Mouse (Mus musculus): Measurements from ENCODE around the gene Sac3d1. TPM values are rescaled to one million over a fixed set of nuclear protein-coding genes. Genes with fewer than 3 reads are reported as not detected.

The Sac3d1 gene
- polyA plus RNA-seq, 1 experiment from 2014 or later, result 70.0 TPM

DNA sequence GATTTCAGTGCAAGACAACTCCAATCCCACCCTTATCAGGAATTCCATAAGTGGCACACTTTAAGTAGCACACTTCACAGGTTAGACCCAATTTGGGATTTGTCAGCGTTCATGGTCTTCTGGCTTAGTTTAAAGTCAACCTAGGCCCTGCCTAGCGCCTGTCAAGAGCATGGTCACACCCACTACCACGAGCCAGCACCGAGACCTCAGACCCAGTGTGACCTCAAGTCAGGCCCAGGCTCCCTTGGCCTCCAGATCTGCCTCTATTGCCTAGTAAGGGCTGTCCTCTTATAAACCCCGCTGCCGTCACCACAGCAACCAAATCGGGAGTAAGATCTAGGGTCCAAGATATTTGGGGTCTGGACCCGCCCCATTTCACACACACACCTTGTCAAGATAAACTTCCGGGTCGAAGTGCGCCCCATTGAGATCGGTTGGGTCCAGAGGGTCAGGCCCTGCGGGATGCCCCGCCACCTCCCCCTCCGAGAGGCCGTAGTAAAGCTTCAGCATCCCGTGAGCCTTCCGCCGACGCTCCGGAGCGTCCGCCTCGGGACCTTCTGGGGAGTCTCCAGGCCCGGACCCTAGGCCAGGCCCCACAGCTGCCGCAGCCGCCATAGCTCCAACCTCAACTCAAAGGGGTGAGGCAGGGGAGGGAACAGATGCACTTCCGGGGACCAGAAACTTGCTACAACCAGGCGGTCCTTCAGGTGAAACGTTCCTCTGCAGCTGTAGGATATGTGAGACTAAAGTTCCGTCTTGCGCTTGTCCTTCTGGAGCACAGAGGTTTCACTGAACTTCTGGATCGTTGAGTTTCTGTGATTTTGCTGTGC is 41.7 kb downstream of the Sac3d1 start, which contains the start of gene Vps51:
Vps51 (minus strand) TSS at position 668 of the 830 bp plus-strand sequence.
- no peaks in the 10 kb centered on the region for H3K9me3 ChIP-seq (replicated peaks)
- peak within 1 kb of the TSS; percentile 70 for H3K4me3 ChIP-seq
- H3K36me3 ChIP-seq, result peaks cover 54% of the 10 kb centered on the region
- peak within 1 kb of the TSS; percentile 93 for H3K27ac ChIP-seq (replicated peaks)
- peaks cover 32% of the 10 kb centered on the region for H3K4me1 ChIP-seq
- WGBS, result 2% methylated on average over 33 of the region's 33 CpGs
- peak; percentile 87 for DNase-seq (ENCODE audit: low spot score)
- no peaks in the 10 kb centered on the region for H3K27me3 ChIP-seq (ENCODE audit: low read depth, poor library complexity, severe bottlenecking)

- WGBS, result 89% methylated on average over 5 of the region's 5 CpGs
- H3K27ac ChIP-seq (replicated peaks), result no peak overlapping the region
- peaks cover 58% of the 10 kb centered on the region for H3K36me3 ChIP-seq
- no peak for DNase-seq (ENCODE audit: low spot score)
- H3K27me3 ChIP-seq (ENCODE audit: low read depth, poor library complexity, severe bottlenecking), result no peaks in the 10 kb centered on the region
- H3K4me1 ChIP-seq, result peaks cover 32% of the 10 kb centered on the region
- H3K4me3 ChIP-seq, result no peak overlapping the region
- H3K9me3 ChIP-seq (replicated peaks), result no peaks in the 10 kb centered on the region
Measured at GRCm38 (mm10) chr19:6073889-6074288, 44.6 kb downstream of the Sac3d1 start.

GRCm38 (mm10) chr19:6071261-6071660 is 47.2 kb downstream of the Sac3d1 start:
- Histone ChIP-seq H3K27ac (replicated peaks) (no peak overlapping the region), H3K4me1 (peaks cover 38% of the 10 kb centered on the region), H3K36me3 (peaks cover 63% of the 10 kb centered on the region), H3K9me3 (replicated peaks) (no peaks in the 10 kb centered on the region), H3K27me3 (ENCODE audit: low read depth, poor library complexity, severe bottlenecking) (no peaks in the 10 kb centered on the region), H3K4me3 (peak overlapping the region; percentile 12; the same call in 1 of the 2 replicates)
- DNase-seq (ENCODE audit: low spot score), result no peak
- 96% methylated on average over 19 of the region's 19 CpGs for WGBS

DNA sequence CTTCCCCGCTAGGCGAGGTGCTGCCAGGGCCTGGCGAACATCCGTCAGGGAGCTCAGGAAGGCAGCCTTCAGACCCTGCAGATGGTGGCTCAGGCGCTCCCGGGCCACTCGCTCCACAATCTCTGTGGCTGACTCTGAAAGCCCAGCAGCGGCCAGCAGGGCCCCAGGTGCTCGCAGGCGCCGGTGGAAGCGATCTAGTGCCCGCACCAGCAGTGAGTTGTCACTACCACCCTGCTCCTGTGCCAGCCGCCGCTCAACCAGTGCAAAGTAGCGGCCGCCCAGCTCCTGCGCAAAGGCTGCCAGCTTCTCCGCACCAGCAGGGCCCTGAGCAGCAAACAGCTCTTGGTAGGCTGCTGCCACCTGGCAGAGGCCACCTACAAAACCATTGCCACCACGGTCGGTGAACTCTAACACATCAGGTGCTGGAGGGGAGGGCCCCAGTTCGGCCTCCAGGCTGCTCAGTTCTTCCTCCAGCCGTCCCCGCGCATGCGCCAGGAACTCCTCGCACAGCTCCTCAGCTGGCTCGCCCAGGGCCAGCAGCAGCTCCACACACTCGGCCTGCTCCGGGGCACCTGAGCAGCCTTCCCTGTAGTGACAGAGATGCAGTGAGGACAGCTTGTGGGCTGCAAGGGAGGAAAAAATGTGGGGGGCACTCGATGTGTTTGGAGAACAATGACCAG is 47.7 kb downstream of the Sac3d1 start:
- DNase-seq (ENCODE audit: low spot score), result no peak
- Histone ChIP-seq H3K4me1 (peaks cover 36% of the 10 kb centered on the region), H3K27me3 (ENCODE audit: low read depth, poor library complexity, severe bottlenecking) (no peaks in the 10 kb centered on the region), H3K4me3 (peak overlapping the region; percentile 12; the same call in 1 of the 2 replicates), H3K36me3 (peaks cover 63% of the 10 kb centered on the region), H3K9me3 (replicated peaks) (no peaks in the 10 kb centered on the region), H3K27ac (replicated peaks) (no peak overlapping the region)
- 91% methylated on average over 31 of the region's 31 CpGs for WGBS

GRCm38 (mm10) chr19:6069851-6070250 is 48.6 kb downstream of the Sac3d1 start:
- peaks cover 28% of the 10 kb centered on the region for H3K4me1 ChIP-seq
- whole genome bisulfite sequencing, result 93% methylated on average over 10 of the region's 10 CpGs
- H3K4me3 ChIP-seq, result no peak overlapping the region
- no peaks in the 10 kb centered on the region for H3K27me3 ChIP-seq (ENCODE audit: low read depth, poor library complexity, severe bottlenecking)
- H3K9me3 ChIP-seq (replicated peaks), result no peaks in the 10 kb centered on the region
- no peak overlapping the region for H3K27ac ChIP-seq (replicated peaks)
- peaks cover 56% of the 10 kb centered on the region for H3K36me3 ChIP-seq
- DNase-seq (ENCODE audit: low spot score), result no peak

DNA sequence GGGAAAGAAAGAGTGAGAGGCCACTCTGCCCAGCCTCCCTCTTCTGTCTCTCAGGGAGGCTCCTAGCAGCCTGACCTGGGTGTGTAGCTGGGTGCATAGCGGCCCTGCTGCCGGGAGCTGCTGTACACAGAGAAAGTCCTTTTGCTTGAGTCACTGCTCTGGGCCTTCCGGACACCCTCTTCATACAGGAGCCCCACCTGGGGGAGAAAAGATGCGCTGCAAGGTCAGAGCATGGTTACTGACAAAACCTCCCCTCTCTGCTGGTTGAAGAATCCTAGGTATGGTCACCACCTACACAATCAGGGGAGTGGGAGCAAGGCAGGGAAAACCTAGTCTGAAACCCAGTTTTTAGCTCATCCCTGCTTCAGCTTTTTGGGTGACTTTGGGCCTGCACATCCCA is 49.5 kb downstream of the Sac3d1 start:
- WGBS, result 83% methylated on average over 4 of the region's 4 CpGs
- Histone ChIP-seq H3K27me3 (ENCODE audit: low read depth, poor library complexity, severe bottlenecking) (no peaks in the 10 kb centered on the region), H3K9me3 (replicated peaks) (no peaks in the 10 kb centered on the region), H3K36me3 (peaks cover 48% of the 10 kb centered on the region), H3K27ac (replicated peaks) (no peak overlapping the region), H3K4me1 (peaks cover 26% of the 10 kb centered on the region), H3K4me3 (no peak overlapping the region; the same call in 1 of the 2 replicates)
- no peak for DNase-seq (ENCODE audit: low spot score)

- Histone ChIP-seq H3K36me3 (peaks cover 45% of the 10 kb centered on the region), H3K9me3 (replicated peaks) (no peaks in the 10 kb centered on the region), H3K4me3 (peak within 1 kb of the TSS; percentile 73), H3K27ac (replicated peaks) (peak within 1 kb of the TSS; percentile 88), H3K27me3 (ENCODE audit: low read depth, poor library complexity, severe bottlenecking) (no peaks in the 10 kb centered on the region), H3K4me1 (peaks cover 33% of the 10 kb centered on the region)
- DNase-seq (ENCODE audit: low spot score), result peak; percentile 91
- 8% methylated on average over 33 of the region's 33 CpGs for WGBS
Measured at GRCm38 (mm10) chr19:6067724-6068415, 50.6 kb downstream of the Sac3d1 start, which contains the start of gene Tm7sf2. Tm7sf2 (minus strand) TSS chr19:6068373.

DNA sequence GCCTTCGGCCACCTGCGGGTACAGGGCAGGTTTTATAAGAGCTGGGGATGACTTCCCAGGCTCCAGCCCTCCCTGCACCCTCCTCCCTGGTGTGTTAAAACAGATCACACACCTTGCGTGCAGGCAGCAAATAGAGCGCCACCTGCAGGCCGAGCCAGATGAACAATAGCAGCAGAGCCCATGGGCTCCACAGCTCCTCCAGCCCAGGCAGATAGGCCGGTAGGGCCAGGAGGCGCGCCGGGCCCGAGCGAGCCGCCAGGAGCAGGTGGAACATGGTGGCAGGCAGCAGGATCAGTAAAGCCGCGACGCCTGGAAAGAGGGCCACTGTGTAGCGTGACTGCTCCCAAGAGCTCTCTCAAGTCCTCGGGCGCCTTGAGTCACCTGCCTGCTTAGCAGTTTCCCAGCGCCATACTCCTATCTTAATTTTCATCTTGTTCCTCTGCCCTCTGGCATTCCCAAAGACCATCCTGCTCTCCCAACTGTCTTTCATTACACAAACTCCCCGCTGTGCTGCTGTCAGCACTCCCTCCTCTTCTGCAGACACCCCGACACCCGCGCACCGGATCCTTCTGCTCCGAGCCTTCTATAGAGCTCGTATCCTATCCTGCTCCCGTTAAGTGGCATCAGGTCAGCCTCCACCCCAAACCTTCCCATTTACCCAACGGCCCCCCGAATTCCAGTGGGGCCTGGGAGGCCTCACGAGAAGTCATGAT is 51.3 kb downstream of the Sac3d1 start:
- Histone ChIP-seq H3K27ac (replicated peaks) (peak overlapping the region; percentile 88), H3K4me1 (peaks cover 40% of the 10 kb centered on the region), H3K9me3 (replicated peaks) (no peaks in the 10 kb centered on the region), H3K4me3 (peak overlapping the region; percentile 73), H3K36me3 (peaks cover 45% of the 10 kb centered on the region), H3K27me3 (ENCODE audit: low read depth, poor library complexity, severe bottlenecking) (no peaks in the 10 kb centered on the region)
- peak; percentile 88 for DNase-seq (ENCODE audit: low spot score)
- WGBS, result 2% methylated on average over 30 of the region's 30 CpGs

DNA sequence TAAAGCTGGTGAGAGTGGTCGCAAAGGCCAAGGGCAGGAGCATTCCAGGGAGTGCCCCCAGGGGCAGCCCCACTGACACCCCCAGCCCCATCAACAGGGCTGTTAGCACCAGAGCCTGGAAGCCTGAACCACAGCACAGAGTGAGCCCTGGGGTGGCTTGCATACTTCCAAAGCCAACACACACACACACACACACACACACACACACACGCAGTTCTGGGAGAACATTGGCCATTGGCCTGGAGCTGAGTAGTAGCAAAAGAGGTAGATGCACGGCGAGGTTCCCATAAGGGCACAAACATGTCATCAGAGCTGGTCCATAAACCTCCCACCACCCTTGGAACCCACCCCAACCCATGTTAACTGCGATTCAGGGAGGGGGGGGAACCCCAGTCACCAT is 51.9 kb downstream of the Sac3d1 start:
- H3K27ac ChIP-seq (replicated peaks), result peak overlapping the region; percentile 88
- WGBS, result 41% methylated on average over 5 of the region's 5 CpGs
- DNase-seq (ENCODE audit: low spot score), result no peak

More for the DNA sequence above, 51.9 kb downstream of the Sac3d1 start:
- Histone ChIP-seq H3K4me3 (peak overlapping the region; percentile 73), H3K9me3 (replicated peaks) (no peaks in the 10 kb centered on the region), H3K36me3 (peaks cover 44% of the 10 kb centered on the region), H3K4me1 (peaks cover 46% of the 10 kb centered on the region), H3K27me3 (ENCODE audit: low read depth, poor library complexity, severe bottlenecking) (no peaks in the 10 kb centered on the region)

Other genes starting within 250 kb of the Sac3d1 start
- 33.8 and 34.9 TPM in 2 replicates for gene Frmd8, start 243.4 kb downstream of the Sac3d1 start, polyA plus RNA-seq (2016; fragmentation: Nextera tagmentation; extraction: Ambion mirVana)
- gene Slc25a45, start 240.8 kb downstream of the Sac3d1 start, polyA plus RNA-seq (2016; fragmentation: Nextera tagmentation; extraction: Ambion mirVana), result 2.3 and 2.6 TPM in 2 replicates
- gene Tigd3, start 224.5 kb downstream of the Sac3d1 start, polyA plus RNA-seq (2016; fragmentation: Nextera tagmentation; extraction: Ambion mirVana), result 9.5 and 10.8 TPM in 2 replicates
- 242 and 245 TPM in 2 replicates for gene Dpf2, start 205.6 kb downstream of the Sac3d1 start, polyA plus RNA-seq (2016; fragmentation: Nextera tagmentation; extraction: Ambion mirVana)
- gene Cdc42ep2, start 193.8 kb downstream of the Sac3d1 start, polyA plus RNA-seq (2016; fragmentation: Nextera tagmentation; extraction: Ambion mirVana), result 1.8 and 2.2 TPM in 2 replicates
- gene Pola2, start 154.4 kb downstream of the Sac3d1 start, polyA plus RNA-seq (2016; fragmentation: Nextera tagmentation; extraction: Ambion mirVana), result 97.3 and 110 TPM in 2 replicates
- gene Slc22a20, start 132.5 kb downstream of the Sac3d1 start, polyA plus RNA-seq (2016; fragmentation: Nextera tagmentation; extraction: Ambion mirVana), result not detected in 2 replicates
- gene Capn1, start 102.8 kb downstream of the Sac3d1 start, polyA plus RNA-seq (2016; fragmentation: Nextera tagmentation; extraction: Ambion mirVana), result 4.1 and 4.3 TPM in 2 replicates
- 35.0 and 35.8 TPM in 2 replicates for gene Syvn1, start 72.1 kb downstream of the Sac3d1 start, polyA plus RNA-seq (2016; fragmentation: Nextera tagmentation; extraction: Ambion mirVana)
- gene Mrpl49, start 60.9 kb downstream of the Sac3d1 start, polyA plus RNA-seq (2016; fragmentation: Nextera tagmentation; extraction: Ambion mirVana), result 85.3 and 88.4 TPM in 2 replicates
- 711 and 835 TPM in 2 replicates for gene Fau, start 60.8 kb downstream of the Sac3d1 start, polyA plus RNA-seq (2016; fragmentation: Nextera tagmentation; extraction: Ambion mirVana)
- 36.6 and 37.2 TPM in 2 replicates for gene Znhit2, start 57.5 kb downstream of the Sac3d1 start, polyA plus RNA-seq (2016; fragmentation: Nextera tagmentation; extraction: Ambion mirVana)
- gene Tm7sf2, start 50.3 kb downstream of the Sac3d1 start, polyA plus RNA-seq (2016; fragmentation: Nextera tagmentation; extraction: Ambion mirVana), result 37.3 and 41.9 TPM in 2 replicates
- 68.0 and 77.3 TPM in 2 replicates for gene Vps51, start 41.4 kb downstream of the Sac3d1 start, polyA plus RNA-seq (2016; fragmentation: Nextera tagmentation; extraction: Ambion mirVana)
- not detected in 2 replicates for gene Tmem262, start 38.6 kb downstream of the Sac3d1 start, polyA plus RNA-seq (2016; fragmentation: Nextera tagmentation; extraction: Ambion mirVana)
- gene Gm28374, start 36.4 kb downstream of the Sac3d1 start, polyA plus RNA-seq (2016; fragmentation: Nextera tagmentation; extraction: Ambion mirVana), result 2.4 and 3.1 TPM in 2 replicates
- 76.1 and 85.2 TPM in 2 replicates for gene Zfpl1, start 33.7 kb downstream of the Sac3d1 start, polyA plus RNA-seq (2016; fragmentation: Nextera tagmentation; extraction: Ambion mirVana)
- gene Cdca5, start 33.7 kb downstream of the Sac3d1 start, polyA plus RNA-seq (2016; fragmentation: Nextera tagmentation; extraction: Ambion mirVana), result 70.2 and 75.4 TPM in 2 replicates
- 0.42 and 0.51 TPM in 2 replicates for gene AC131692.1, start 24.2 kb downstream of the Sac3d1 start, polyA plus RNA-seq (2016; fragmentation: Nextera tagmentation; extraction: Ambion mirVana)
- gene Naaladl1, start 12.9 kb downstream of the Sac3d1 start, polyA plus RNA-seq (2016; fragmentation: Nextera tagmentation; extraction: Ambion mirVana), result 0.72 and 0.99 TPM in 2 replicates
- 24.0 and 28.9 TPM in 2 replicates for gene Snx15, start 9.7 kb upstream of the Sac3d1 start, polyA plus RNA-seq (2016; fragmentation: Nextera tagmentation; extraction: Ambion mirVana)
- not detected in 2 replicates for gene Batf2, start 22.3 kb upstream of the Sac3d1 start, polyA plus RNA-seq (2016; fragmentation: Nextera tagmentation; extraction: Ambion mirVana)
- gene Arl2, start 22.9 kb upstream of the Sac3d1 start, polyA plus RNA-seq (2016; fragmentation: Nextera tagmentation; extraction: Ambion mirVana), result 118 and 124 TPM in 2 replicates
- not detected in 2 replicates for gene Majin, start 65.7 kb upstream of the Sac3d1 start, polyA plus RNA-seq (2016; fragmentation: Nextera tagmentation; extraction: Ambion mirVana)
- not detected in 2 replicates for gene Gpha2, start 107.7 kb upstream of the Sac3d1 start, polyA plus RNA-seq (2016; fragmentation: Nextera tagmentation; extraction: Ambion mirVana)
- 31.7 and 42.8 TPM in 2 replicates for gene Ppp2r5b, start 117.2 kb upstream of the Sac3d1 start, polyA plus RNA-seq (2016; fragmentation: Nextera tagmentation; extraction: Ambion mirVana)
- gene Atg2a, start 123.0 kb upstream of the Sac3d1 start, polyA plus RNA-seq (2016; fragmentation: Nextera tagmentation; extraction: Ambion mirVana), result 10.1 and 13.4 TPM in 2 replicates
- 81.6 and 93.5 TPM in 2 replicates for gene Ehd1, start 158.1 kb upstream of the Sac3d1 start, polyA plus RNA-seq (2016; fragmentation: Nextera tagmentation; extraction: Ambion mirVana)
- 0.11 and 0.15 TPM in 2 replicates for gene Cdc42bpg, start 187.8 kb upstream of the Sac3d1 start, polyA plus RNA-seq (2016; fragmentation: Nextera tagmentation; extraction: Ambion mirVana)
- 124 and 128 TPM in 2 replicates for gene Men1, start 216.3 kb upstream of the Sac3d1 start, polyA plus RNA-seq (2016; fragmentation: Nextera tagmentation; extraction: Ambion mirVana)
- gene Map4k2, start 222.5 kb upstream of the Sac3d1 start, polyA plus RNA-seq (2016; fragmentation: Nextera tagmentation; extraction: Ambion mirVana), result 11.3 and 13.8 TPM in 2 replicates
- gene Sf1, start 245.0 kb upstream of the Sac3d1 start, polyA plus RNA-seq (2016; fragmentation: Nextera tagmentation; extraction: Ambion mirVana), result 189 and 194 TPM in 2 replicates